Mouse (Mus musculus) frontal cortex, postnatal 25 days (tissue): ENCODE measurements around the gene Ptbp3.
A peak's percentile ranks its signal among the peaks of the same experiment; 100 is the strongest.

Source experiments
- DNase-seq, 2 experiments: peaks; one replicate each; pipeline ENCODE4 v3.0.0; 2022; ENCODE audit warnings: low spot score in 2 of 2

The Ptbp3 gene

DNA sequence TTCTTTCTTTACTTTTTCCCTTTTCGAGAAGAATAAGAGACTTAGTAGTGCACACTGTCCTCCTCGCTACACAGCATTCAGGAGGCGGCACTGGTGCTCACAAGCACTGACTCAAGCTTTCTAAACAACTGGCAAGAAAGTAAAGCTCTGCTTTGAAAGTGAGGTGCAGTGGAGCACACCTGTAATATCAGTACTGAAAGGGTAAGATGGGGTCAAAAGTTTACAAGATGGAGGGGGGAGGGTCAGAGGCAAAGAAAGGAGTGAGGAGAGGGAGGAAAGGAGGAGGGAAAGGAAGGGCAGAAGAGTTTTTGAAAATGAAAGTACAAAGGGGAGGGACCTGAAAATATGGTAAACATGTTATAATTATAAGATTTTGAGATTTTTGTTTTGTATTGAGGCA lies 43.7 kb downstream of the Ptbp3 start:
- no peak for DNase-seq

- DNase-seq, result no peak
Measured at GRCm38 (mm10) chr4:59491097-59491496, 58.1 kb downstream of the Ptbp3 start.

DNA sequence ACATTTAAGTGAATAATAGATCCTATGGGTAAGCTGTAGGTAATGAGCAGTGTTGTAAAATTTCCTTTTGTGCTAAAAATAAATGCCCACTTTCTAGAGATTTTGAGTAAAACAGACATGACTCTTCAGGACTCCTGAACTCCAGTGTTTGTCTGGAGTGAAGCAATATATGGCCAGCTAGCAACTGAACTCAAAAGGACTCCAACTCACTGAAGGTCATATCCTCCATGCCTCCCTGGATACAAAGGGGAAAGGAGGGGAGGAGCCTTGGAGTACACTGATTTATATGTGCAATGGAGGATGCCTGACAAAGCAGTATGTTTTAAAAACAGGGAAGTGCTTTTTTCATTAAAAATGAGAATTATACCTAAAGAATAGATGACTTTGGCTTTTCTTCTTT lies 77.9 kb downstream of the Ptbp3 start:
- no peak for DNase-seq

- DNase-seq, result no peak
Measured at GRCm38 (mm10) chr4:59465449-59465848, 83.7 kb downstream of the Ptbp3 start.

GRCm38 (mm10) chr4:59464661-59465060 lies 84.5 kb downstream of the Ptbp3 start:
- DNase-seq, result no peak

DNA sequence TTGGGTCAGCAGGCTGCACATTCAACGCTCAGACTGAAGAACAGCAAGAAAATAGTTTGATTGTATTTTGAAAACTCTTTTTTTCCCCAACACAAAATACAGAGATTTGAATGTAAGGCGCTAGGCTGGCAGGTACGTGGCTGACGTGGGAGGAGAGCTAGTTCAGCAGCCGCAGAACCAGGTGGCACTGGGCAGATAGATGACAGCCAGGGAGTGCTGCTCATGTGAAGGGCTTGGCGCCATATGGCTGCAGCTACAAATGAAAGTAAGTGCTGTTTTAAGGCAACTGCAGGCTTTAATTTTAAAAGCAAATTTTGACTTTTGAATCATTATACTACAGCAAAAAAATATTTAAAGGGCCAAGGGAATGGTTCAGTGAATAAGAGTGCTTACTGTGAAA lies 86.7 kb downstream of the Ptbp3 start:
- peak in 1 of 2 experiments; percentile 43 for DNase-seq

GRCm38 (mm10) chr4:59461116-59461727 lies 87.9 kb downstream of the Ptbp3 start:
- DNase-seq, result no peak

DNA sequence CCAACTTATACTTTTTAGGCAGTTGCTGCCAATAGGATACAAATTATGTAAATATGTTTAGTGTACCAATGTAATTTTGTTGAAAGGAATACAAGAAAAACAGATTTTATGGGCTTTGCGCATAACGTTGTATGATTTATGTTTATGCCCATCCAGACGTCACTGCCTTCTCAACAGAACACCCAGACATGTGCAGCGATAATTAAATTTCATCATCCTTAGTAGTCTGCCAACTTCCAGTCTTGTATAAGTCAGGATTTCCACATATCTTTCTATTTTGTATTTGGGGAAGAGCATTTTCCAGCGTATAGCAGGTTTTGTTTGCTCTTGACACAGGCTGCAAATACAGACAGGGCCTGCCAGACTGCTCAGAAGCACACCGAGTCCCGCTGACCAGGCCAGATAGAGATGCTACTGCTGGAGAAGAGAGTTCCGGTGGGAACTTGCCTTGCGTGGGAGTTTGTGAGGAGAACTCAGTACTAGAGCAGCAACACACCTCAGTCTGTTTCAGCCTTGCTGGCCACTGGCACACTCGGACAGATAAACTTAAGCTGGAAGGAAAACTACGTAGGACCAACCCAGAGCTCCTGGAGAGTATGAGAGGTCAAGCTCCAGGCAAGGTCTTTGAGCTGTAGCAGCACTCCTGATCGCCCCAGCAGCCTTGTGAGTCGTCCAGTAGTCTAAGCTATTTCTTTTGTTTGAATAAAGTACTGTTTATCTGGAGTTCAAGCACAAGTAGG lies 89.8 kb downstream of the Ptbp3 start:
- DNase-seq, result no peak

GRCm38 (mm10) chr4:59457941-59458340 lies 91.2 kb downstream of the Ptbp3 start:
- DNase-seq, result no peak

DNA sequence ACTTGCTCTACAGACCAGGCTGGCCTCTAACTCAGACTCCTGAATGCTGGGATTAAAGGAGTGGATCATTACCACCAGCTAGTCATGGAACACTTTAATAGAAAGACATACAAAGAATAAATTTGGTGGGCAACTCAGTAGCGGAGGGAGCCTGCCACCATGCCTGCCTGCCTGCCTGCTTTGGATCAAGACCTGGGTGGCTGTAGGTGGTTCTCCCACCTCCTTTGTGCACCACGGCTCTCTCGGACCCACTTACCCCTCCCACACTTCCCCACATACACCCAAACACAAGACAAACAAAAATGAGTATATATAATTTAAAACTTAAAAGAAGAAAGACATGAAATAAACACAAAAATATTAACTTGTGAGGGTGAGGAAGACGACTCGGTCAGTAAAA lies 92.1 kb downstream of the Ptbp3 start:
- no peak for DNase-seq

- no peak for DNase-seq
Measured at GRCm38 (mm10) chr4:59455465-59455864, 93.7 kb downstream of the Ptbp3 start.

- no peak for DNase-seq
Measured at GRCm38 (mm10) chr4:59454046-59454445, 95.1 kb downstream of the Ptbp3 start.

DNA sequence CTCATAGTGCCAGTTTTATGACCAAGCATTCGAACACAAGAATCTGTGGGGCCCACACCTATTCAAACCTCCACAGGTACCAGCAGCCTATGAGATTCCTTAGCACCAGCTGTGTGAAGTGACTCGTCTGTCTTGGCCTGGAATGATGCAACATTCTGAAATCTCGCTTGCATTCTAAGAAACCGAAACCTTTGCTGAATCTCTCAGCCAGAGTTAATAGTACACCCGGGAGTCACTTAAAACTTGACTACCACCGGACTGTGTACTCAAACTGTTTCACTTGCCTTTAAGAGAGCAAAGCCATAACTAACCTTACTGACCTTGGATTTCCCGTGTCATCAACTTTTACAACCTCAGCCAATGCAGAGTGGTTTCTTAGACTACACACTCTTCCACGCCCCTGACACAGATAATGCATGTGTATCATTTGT lies 96.6 kb downstream of the Ptbp3 start:
- DNase-seq, result no peak

GRCm38 (mm10) chr4:59450906-59451305 lies 98.3 kb downstream of the Ptbp3 start:
- DNase-seq, result no peak

DNA sequence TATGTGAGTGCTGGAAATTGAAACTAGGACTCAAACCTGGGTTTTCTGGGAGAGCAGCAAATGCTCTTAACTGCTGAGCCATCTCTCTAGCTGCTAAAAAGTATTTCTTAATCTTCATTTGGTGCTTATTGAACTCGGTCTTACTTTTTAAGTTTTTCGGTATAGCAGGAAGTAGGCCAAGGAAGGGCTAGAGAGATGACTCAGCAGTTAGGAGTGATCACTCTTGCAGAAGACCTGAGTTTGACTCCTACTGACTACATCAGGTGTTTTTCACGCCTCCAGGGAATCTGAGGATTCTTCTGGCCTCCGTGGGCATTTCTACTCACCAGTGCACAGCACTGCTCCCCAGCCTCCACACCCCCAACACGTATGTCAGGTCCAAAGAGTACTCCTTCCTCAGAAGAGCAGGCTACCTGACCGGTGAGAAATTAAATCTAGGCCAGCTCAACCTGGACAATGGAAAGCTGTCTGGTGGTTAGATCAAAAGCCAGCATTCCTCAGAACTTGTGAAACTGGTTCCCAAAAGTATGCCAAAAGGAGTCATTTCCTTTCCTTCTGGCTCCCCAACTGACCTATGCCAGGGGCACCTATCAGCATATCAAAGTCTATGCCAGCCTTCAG lies 98.8 kb downstream of the Ptbp3 start:
- DNase-seq, result no peak

DNA sequence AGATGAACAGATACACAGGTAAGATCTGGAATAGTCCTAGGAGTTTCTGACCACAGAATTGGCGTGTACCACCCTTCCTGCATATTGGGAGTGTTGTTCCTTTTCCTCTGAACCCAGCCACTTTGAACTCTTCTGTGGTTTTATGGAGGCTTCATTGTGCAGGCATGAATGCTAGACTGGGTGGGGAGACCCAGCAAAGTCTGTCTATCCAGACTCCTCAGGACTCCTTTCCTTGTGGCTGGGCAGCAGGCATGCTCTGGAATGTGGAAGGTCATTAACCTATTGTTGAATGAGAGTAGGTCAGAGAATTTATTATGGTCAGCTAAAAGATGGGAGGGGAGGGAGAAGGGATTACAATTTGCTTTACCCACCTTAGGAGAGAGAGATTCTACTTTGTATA lies 101.9 kb downstream of the Ptbp3 start:
- no peak for DNase-seq

DNA sequence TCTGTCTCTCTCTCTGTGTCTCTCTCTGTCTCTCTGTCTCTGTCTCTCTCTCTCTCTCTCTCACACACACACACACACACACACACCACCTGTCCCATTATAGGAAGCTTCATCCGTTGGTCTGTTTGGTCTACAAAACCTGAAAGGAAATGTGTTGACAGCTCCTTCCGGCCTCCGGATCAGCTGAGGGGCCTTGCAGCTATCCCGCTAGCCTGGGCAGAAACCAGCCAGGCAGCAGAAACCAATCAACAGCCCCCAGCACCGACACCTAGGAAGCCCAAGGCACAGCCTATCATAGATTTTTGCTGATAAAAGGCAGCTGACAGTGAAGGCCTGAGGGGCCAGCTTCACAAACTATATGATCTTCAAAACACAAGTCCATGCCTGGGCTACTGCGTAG lies 103.6 kb downstream of the Ptbp3 start:
- no peak for DNase-seq

DNA sequence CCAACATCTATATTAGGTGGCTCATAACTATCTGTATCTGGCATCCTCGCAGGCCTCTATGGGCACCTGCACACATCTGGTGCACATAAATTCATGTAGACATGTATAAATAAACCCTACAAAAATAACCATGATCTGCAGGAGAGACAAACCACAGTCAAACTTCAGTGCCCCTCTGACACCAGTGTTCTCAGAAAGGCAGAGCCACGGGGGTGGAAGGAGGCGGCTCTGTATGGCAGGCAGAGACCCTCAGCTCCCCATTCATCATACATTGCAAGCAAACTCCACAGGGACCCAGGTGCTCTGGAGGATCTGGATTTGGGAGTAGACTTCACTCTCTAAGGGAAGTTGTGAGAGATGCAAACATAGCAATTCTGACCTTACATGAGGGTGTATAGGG lies 104.2 kb downstream of the Ptbp3 start:
- DNase-seq, result no peak

GRCm38 (mm10) chr4:59444085-59444484 lies 105.1 kb downstream of the Ptbp3 start:
- DNase-seq, result no peak

DNA sequence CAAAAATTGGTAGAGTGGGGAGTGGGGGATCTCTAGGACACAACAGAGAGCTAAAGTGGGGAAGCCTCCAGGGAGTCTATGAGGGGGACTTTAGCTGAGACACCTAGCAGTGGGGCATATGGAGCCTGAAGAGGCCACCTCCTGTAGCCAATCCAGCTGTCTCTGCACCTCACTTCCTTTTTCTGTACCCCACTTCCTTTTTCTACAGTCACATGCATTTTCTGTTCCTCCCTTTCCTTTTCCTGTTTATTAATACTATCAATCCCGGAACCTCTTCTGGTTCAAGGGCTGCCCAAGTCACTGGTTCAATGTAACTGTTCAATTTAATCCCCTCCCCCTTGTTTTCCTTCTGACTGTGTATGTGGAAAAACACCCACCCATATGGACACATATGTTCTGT lies 107.9 kb downstream of the Ptbp3 start:
- no peak for DNase-seq

DNA sequence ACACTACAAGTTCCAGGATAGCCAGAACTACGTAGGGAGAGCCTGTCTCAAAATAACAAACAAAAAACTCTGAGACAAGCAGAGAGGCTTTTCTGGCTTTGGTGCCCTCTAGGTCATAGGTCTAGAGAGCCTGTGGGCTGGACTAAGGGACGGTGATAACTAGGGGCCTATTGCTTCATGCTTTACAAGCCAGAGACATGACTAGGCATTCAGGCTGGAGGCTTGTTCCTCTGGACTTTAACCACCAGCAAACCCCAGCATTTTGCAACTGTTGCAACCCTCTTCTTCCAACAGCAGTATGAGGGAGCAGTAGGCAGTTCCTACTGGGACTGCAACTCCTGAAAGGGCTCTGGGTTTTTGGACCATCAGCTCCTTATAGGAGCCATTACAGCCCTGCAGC lies 109.2 kb downstream of the Ptbp3 start:
- DNase-seq, result no peak

DNA sequence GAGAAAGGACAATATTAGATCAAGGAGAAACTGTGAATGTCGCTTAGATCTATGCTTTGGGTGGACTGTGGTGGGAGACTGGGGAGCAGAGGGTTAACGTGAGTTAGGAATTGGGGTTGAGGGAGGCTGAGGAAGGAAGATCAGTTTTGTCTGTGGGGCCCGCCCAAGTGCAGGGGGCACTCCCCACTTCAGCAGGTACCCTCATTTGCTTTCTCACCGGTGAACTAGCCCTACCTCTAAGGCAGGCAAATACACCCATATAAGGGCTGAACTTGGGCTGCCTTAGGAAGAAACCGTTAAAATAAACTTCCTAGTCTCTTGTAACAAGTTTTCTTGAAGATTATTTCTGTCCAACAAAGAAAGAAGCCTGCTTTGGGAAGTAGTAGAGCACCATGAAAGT lies 110.1 kb downstream of the Ptbp3 start:
- DNase-seq, result no peak
